17 mouse cellular contexts compared by ENCODE assay signal in genomic region chr7:100780192-100780591, GRCm38 (mm10).
"Had no signal": no experiment of that assay in that cellular context is flagged by ENCODE, and none has a peak within 500 bp of the region (broad histone marks: within the 10 kb centered on the region; RNA-seq: fewer than 3 reads in every experiment).

No protein-coding gene starts in this region.

- H3K4me2 ChIP-seq: limb, embryonic 13.5 days; liver, embryonic 13.5 days; lung, embryonic 14.5 days; midbrain, embryonic 13.5 days; neural tube, embryonic 15.5 days had no signal

- H3K4me1 ChIP-seq: midbrain, embryonic 13.5 days had no signal

- H3K9ac ChIP-seq: limb, embryonic 13.5 days; liver, embryonic 13.5 days; lung, embryonic 14.5 days; midbrain, embryonic 13.5 days; neural tube, embryonic 15.5 days had no signal

- H3K4me3 ChIP-seq: limb, embryonic 13.5 days; liver, embryonic 13.5 days; midbrain, embryonic 13.5 days; myocyte; neural tube, embryonic 15.5 days had no signal

- H3K9me3 ChIP-seq: limb, embryonic 13.5 days; liver, embryonic 13.5 days; midbrain, embryonic 13.5 days; neural tube, embryonic 15.5 days had no signal

- H3K36me3 ChIP-seq: limb, embryonic 13.5 days; liver, embryonic 13.5 days; midbrain, embryonic 13.5 days; neural tube, embryonic 15.5 days had no signal

- DNase-seq: kidney, adult 2 months; kidney, postnatal 36 days; left cerebral cortex, postnatal 4 days; liver, embryonic 13.5 days; lung, embryonic 14.5 days; lung, postnatal 10 days; lung, postnatal 4 days; right cerebral cortex, adult 18-20 months; right cerebral cortex, postnatal 25 days; thymus, adult 18-20 months; thymus, postnatal 14 days had no signal

- H3K27me3 ChIP-seq: limb, embryonic 13.5 days; liver, embryonic 13.5 days; midbrain, embryonic 13.5 days; neural tube, embryonic 15.5 days had no signal

- H3K27ac ChIP-seq: kidney, postnatal 0 days; limb, embryonic 13.5 days; liver, embryonic 13.5 days; midbrain, embryonic 13.5 days; neural tube, embryonic 15.5 days had no signal

- ATAC-seq: intestine, embryonic 16.5 days; midbrain, embryonic 13.5 days had no signal
